Mouse (Mus musculus): ENCODE measurements around the gene Orai1. TPM values are rescaled to one million over a fixed set of nuclear protein-coding genes. Genes with fewer than 3 reads are reported as not detected.

Gene Orai1
- polyA plus RNA-seq, 1 experiment from 2014 or later, result 18.2 TPM

GRCm38 (mm10) chr5:122997205-122998204, 17.4 kb upstream of the Orai1 start:
- H3K4me1 ChIP-seq, result peaks cover 12% of the 10 kb centered on the region; the same call in 1 of the 2 replicates
- H3K27ac ChIP-seq, result no peak overlapping the region
- ATAC-seq (ENCODE audit: insufficient number of reproducible peaks, low FRiP score, low TSS enrichment, low read depth), result no peak
- no peak overlapping the region for H3K4me2 ChIP-seq
- no peaks in the 10 kb centered on the region for H3K9me3 ChIP-seq
- H3K27me3 ChIP-seq, result no peaks in the 10 kb centered on the region
- no peaks in the 10 kb centered on the region for H3K36me3 ChIP-seq
- H3K4me3 ChIP-seq, result no peak overlapping the region
- WGBS, result 82% methylated on average over 18 of the region's 18 CpGs
- H3K9ac ChIP-seq, result no peak overlapping the region

DNA sequence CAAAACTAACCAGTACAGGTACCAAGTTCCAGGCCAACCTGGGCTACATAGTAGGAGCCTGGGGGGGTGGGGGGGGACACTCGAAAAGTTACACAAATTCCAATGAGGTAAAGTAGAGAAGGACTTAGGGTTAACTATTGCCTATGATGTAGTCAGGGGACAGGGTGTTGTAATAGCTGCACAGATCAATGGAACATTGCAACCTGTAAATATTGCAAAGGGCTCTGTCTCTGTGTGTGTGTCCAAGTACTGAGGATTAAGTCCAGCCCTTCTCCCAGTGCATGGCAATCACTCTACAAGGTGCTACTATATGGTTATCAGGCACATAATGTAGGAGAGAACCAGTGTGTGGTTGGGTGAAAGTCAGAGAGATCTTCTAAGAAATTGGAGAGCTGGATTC, 14.0 kb upstream of the Orai1 start:
- no peak for ATAC-seq (ENCODE audit: insufficient number of reproducible peaks, low FRiP score, low TSS enrichment, low read depth)
- H3K9ac ChIP-seq, result no peak overlapping the region
- H3K27ac ChIP-seq, result no peak overlapping the region
- H3K9me3 ChIP-seq, result no peaks in the 10 kb centered on the region
- H3K4me1 ChIP-seq, result no peaks in the 10 kb centered on the region
- H3K36me3 ChIP-seq, result no peaks in the 10 kb centered on the region
- no peak overlapping the region for H3K4me2 ChIP-seq
- H3K27me3 ChIP-seq, result no peaks in the 10 kb centered on the region
- 76% methylated on average over 1 of the region's 1 CpGs for WGBS
- no peak overlapping the region for H3K4me3 ChIP-seq

GRCm38 (mm10) chr5:123005716-123006592, 8.9 kb upstream of the Orai1 start:
- WGBS, result 66% methylated on average over 19 of the region's 19 CpGs

DNA sequence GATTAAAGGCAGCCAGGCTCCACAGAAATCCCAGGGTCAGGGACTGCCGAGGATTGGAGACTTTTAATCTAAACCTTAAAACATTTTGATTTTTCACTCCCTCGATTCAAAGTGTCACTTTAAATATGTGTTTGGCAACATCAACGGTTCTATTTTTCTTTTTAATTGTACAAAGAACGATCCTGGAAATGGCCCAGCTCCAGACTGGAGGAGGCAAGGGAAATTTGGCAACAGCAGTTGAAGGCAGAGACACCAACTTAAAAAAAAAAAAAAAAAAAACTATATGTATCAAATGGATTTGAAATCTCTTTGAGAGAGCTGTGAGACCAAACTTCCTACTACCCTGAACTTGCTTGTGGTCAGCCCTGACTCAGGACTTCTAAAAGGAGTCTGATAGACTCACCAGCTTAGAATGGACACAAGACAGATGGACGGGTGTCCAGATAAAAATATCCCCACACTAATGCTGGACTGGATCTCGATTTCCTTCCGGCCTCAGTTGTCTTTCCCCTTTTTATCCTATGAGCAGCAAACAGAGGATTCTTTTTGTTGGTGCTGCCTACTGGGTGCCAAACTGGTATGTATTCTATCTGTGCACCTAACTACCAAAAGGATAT, 5.9 kb upstream of the Orai1 start:
- no peak for ATAC-seq (ENCODE audit: insufficient number of reproducible peaks, low FRiP score, low TSS enrichment, low read depth)
- no peak overlapping the region for H3K9ac ChIP-seq
- H3K4me1 ChIP-seq, result peaks cover 14% of the 10 kb centered on the region; the same call in 1 of the 2 replicates
- no peaks in the 10 kb centered on the region for H3K9me3 ChIP-seq
- no peak overlapping the region for H3K4me3 ChIP-seq
- H3K27ac ChIP-seq, result no peak overlapping the region; the same call in 1 of the 2 replicates
- WGBS, result 52% methylated on average over 7 of the region's 7 CpGs
- no peak overlapping the region for H3K4me2 ChIP-seq
- H3K27me3 ChIP-seq, result no peaks in the 10 kb centered on the region
- H3K36me3 ChIP-seq, result no peaks in the 10 kb centered on the region

More at GRCm38 (mm10) chr5:123005716-123006592, 8.9 kb upstream of the Orai1 start:
- no peak for ATAC-seq (ENCODE audit: insufficient number of reproducible peaks, low FRiP score, low TSS enrichment, low read depth)
- H3K27ac ChIP-seq, result no peak overlapping the region
- H3K4me2 ChIP-seq, result no peak overlapping the region
- H3K4me1 ChIP-seq, result peaks cover 8% of the 10 kb centered on the region; the same call in 1 of the 2 replicates
- H3K9me3 ChIP-seq, result no peaks in the 10 kb centered on the region
- H3K27me3 ChIP-seq, result no peaks in the 10 kb centered on the region
- H3K36me3 ChIP-seq, result no peaks in the 10 kb centered on the region
- H3K9ac ChIP-seq, result no peak overlapping the region
- H3K4me3 ChIP-seq, result no peak overlapping the region

DNA sequence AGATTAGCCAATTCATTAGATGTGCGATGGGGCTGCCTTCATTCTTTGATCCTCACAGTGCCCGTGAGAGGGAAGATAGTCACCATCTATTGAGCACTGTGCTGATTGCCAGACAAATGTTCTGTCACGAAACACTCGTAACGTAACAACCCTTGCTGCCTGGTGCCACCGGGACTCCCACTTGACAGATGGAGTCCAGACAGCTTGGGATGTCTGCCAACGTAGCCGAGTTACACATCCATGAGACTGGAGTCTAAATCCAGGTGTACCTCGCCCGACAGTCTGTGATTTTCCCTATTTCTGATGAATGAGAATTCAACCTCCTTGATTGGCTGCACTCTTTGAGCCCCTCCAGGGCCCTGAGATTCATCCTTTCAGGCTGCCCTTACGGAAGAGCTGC, 5.0 kb upstream of the Orai1 start:
- Histone ChIP-seq H3K27ac (no peak overlapping the region), H3K9me3 (no peaks in the 10 kb centered on the region), H3K9ac (no peak overlapping the region), H3K4me1 (peaks cover 20% of the 10 kb centered on the region), H3K27me3 (no peaks in the 10 kb centered on the region), H3K4me2 (no peak overlapping the region), H3K36me3 (no peaks in the 10 kb centered on the region), H3K4me3 (no peak overlapping the region)
- ATAC-seq (ENCODE audit: insufficient number of reproducible peaks, low FRiP score, low TSS enrichment, low read depth), result no peak
- WGBS, result 44% methylated on average over 11 of the region's 11 CpGs

GRCm38 (mm10) chr5:123010806-123011205, 4.1 kb upstream of the Orai1 start:
- 90% methylated on average over 6 of the region's 6 CpGs for WGBS
- Histone ChIP-seq H3K27me3 (no peaks in the 10 kb centered on the region), H3K27ac (no peak overlapping the region), H3K9me3 (no peaks in the 10 kb centered on the region), H3K4me1 (peaks cover 25% of the 10 kb centered on the region), H3K9ac (no peak overlapping the region), H3K4me2 (no peak overlapping the region), H3K4me3 (no peak overlapping the region), H3K36me3 (no peaks in the 10 kb centered on the region)
- ATAC-seq (ENCODE audit: insufficient number of reproducible peaks, low FRiP score, low TSS enrichment, low read depth), result no peak

GRCm38 (mm10) chr5:123011705-123012104, 3.2 kb upstream of the Orai1 start:
- WGBS, result 95% methylated on average over 9 of the region's 9 CpGs
- Histone ChIP-seq H3K27ac (no peak overlapping the region), H3K9me3 (no peaks in the 10 kb centered on the region)

DNA sequence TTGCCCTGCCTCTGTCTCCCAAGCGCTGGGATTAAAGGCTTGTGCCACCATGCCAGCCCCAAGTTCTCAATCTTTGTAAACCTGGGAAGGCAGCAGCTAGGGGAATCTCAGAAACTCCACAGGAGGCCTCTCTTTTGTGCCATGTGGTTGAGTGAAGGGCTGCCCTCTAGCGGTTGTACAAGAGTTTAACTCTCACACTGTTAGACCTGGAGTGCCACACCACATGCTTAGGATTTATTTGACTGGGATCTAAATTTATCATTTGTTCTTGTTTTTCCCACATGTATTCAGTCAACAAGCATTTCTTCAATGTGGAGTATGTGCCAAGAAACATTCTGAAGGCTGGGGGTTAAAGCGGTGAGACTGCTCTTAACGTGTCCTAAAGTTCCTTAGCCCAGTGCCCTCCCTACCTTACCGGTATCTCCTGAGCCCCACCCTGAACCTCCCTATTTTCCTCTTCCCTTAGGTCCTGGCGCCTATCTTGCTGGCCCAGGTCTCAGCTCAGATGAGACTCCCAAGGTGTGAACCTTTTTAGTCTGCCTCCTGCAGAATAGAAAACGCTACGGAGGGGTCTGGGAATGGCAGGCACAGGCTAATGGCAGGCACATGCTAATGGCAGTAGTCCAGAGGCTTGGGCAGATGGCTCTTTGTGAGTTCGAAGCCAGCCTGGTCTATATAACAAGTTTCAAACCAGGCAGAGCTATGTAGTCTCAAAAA, 1.1 kb upstream of the Orai1 start:
- ATAC-seq (ENCODE audit: insufficient number of reproducible peaks, low FRiP score, low TSS enrichment, low read depth), result no peak
- Histone ChIP-seq H3K27me3 (no peaks in the 10 kb centered on the region), H3K27ac (no peak overlapping the region), H3K9ac (no peak overlapping the region), H3K4me3 (no peak overlapping the region), H3K4me1 (peaks cover 40% of the 10 kb centered on the region), H3K4me2 (no peak overlapping the region), H3K9me3 (no peaks in the 10 kb centered on the region), H3K36me3 (no peaks in the 10 kb centered on the region)
- 46% methylated on average over 9 of the region's 9 CpGs for WGBS

More at GRCm38 (mm10) chr5:123011705-123012104, 3.2 kb upstream of the Orai1 start:
- H3K36me3 ChIP-seq, result no peaks in the 10 kb centered on the region
- no peak for ATAC-seq (ENCODE audit: insufficient number of reproducible peaks, low FRiP score, low TSS enrichment, low read depth)
- H3K4me2 ChIP-seq, result no peak overlapping the region
- H3K4me3 ChIP-seq, result no peak overlapping the region
- H3K4me1 ChIP-seq, result peaks cover 30% of the 10 kb centered on the region
- H3K9ac ChIP-seq, result no peak overlapping the region
- no peaks in the 10 kb centered on the region for H3K27me3 ChIP-seq

GRCm38 (mm10) chr5:123015915-123016314, 1.0 kb downstream of the Orai1 start:
- no peaks in the 10 kb centered on the region for H3K9me3 ChIP-seq
- WGBS, result 18% methylated on average over 8 of the region's 8 CpGs
- H3K9ac ChIP-seq, result peak overlapping the region; percentile 87
- peak overlapping the region; percentile 81 for H3K4me3 ChIP-seq
- H3K36me3 ChIP-seq, result no peaks in the 10 kb centered on the region
- peaks cover 45% of the 10 kb centered on the region for H3K4me1 ChIP-seq
- no peak for ATAC-seq (ENCODE audit: insufficient number of reproducible peaks, low FRiP score, low TSS enrichment, low read depth)
- H3K4me2 ChIP-seq, result peak overlapping the region; percentile 66
- H3K27ac ChIP-seq, result peak overlapping the region; percentile 96
- H3K27me3 ChIP-seq, result no peaks in the 10 kb centered on the region

DNA sequence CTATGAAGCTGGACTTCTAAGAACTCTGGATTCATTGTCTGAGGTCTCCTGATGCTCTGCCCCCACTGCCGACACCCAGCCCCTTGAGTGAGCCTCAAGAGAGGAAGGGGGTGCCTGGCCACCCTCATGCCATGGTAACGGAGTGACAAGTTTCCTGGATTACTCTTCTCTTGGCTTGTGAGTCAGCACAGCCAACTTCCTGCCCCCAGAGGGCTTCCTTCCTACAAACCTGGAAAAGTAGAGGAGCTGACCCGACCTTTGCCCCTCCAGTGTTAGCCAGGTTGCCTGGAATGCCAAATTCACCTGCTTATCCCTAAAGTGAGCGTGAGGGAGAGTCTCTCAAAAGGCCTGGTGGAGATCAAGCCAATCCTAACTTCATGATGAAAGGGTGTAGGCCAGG, 2.6 kb downstream of the Orai1 start:
- H3K9me3 ChIP-seq, result no peaks in the 10 kb centered on the region

More for the DNA sequence above, 2.6 kb downstream of the Orai1 start:
- Histone ChIP-seq H3K4me2 (no peak overlapping the region), H3K9ac (no peak overlapping the region), H3K4me1 (peaks cover 45% of the 10 kb centered on the region), H3K27me3 (no peaks in the 10 kb centered on the region), H3K4me3 (no peak overlapping the region), H3K36me3 (no peaks in the 10 kb centered on the region), H3K27ac (no peak overlapping the region)
- ATAC-seq (ENCODE audit: insufficient number of reproducible peaks, low FRiP score, low TSS enrichment, low read depth), result no peak
- WGBS, result 84% methylated on average over 4 of the region's 4 CpGs
